Mouse (Mus musculus): Measurements from ENCODE around the gene Amhr2.
A peak's percentile ranks its signal among the peaks of the same experiment; 100 is the strongest.

The Amhr2 gene

GRCm38 (mm10) chr15:102424657-102425056 is 20.5 kb upstream of the Amhr2 start:
- no peak for DNase-seq

DNA sequence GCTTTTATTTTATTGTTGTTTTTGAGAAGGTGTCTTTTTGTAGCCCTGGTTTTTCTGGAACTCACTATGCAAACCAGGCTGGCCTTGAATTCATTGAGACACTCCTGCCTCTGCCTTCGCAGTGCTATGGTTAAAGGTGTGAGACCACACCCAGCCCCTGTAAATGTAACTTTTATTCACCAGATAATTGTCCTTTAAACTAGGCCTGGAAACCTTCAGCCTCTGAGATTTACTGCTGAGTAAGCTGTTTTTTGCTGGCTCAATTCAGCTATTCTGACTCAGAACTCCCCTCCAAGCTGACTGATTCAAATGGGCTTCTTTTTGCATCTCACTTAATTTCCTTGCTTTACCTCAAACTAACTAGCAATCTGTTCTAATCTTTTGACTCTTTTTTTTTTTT is 18.2 kb upstream of the Amhr2 start:
- DNase-seq, result no peak

DNA sequence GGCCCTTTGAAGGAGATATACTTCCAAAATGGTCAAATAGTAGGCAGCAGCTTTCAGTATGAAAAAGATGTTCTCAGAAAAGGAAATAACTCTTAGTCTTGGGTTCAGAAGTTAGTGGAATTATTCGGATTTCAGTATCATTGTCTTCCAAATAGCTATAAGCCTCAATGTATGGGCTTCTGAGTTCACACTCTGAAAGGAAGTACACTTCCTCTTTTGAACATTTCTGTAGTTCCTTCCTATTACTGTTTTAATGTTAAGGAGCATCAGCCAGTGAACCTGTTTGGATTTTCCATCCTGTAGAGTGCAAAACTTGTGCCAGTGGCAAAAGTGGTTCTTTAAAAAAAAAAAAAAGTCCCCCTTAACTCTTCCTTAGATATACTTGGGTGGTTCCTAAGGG is 13.1 kb upstream of the Amhr2 start:
- DNase-seq, result no peak

DNA sequence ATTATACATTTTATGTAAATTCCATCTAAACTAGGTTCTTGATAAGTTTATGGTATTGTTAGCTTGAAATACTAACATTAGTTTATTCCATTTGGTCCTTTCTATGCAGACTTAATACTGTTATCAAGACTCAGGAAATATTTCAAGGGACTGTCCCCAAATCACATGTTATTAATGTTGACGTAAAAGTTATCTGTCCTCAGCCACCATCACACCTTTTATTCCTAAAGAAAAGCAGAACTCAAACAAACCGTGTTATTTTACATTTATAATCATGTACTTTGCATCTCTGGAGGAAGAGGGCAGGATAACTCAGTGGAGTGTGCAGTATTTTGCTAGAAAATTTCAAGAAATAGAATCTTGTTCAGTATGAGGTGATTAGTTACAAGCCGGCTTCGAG is 12.0 kb upstream of the Amhr2 start:
- DNase-seq, result no peak

DNA sequence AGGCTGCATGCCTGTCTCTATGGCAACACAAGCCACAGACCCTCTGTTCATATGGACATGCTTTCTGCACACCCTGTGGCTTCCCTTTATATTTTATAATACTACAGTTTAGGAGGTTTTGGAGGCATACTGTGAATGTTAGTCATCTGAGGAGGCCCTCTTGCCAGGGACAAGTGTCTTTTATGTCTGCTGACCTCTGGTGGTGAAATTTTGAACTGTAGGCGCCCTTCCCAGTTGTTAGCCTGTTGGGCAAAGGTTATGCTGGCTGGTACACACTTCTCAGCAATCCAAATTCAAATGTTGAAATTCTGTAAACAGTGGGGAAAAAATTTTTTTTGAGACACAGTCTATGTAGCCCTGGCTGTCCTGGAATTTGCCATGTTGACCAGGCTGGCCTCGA is 2.7 kb upstream of the Amhr2 start:
- DNase-seq, result peak; percentile 71

- no peak for DNase-seq
These were observed 1.3 kb downstream of the Amhr2 start for GRCm38 (mm10) chr15:102446448-102446847.

DNA sequence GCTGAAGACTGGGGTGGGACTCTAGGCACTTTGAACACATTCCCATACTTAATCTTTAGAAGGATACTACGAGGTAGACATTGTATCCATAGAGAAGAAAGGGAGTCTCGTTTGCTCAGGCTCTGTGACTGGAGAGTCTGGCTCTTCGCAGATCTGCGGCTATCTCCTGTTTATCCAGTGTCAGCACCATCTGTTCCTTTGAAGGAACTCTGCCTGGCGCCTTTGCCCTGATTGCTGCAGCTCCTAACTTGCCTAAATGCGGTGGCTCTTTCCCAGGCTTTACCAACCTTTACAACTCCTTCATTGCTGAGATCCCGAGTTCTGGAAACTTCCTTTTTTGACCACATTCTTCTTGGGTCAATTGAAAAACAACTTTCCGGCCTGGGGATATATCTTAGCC is 4.2 kb downstream of the Amhr2 start:
- DNase-seq, result no peak

DNA sequence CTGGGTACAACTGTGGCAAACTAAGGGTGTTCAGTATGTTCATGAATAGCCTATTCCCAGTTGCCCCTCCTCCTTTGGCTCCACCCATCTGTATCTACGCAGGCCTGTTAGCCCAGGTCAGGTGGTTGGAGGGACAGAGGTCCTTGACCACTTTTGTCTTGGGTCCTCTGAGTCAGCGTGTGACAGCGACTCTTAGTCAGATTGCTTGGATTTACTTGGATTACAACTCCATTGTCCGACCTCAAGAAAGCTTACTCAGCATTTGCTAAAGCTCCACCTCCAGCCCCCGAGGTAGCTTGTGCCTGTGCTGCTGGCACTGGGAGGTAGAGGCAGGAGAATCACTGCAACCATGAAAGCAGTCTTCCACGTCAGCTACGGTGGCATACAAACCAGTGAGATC is 5.8 kb downstream of the Amhr2 start:
- DNase-seq, result no peak

- DNase-seq, result no peak
These were observed 6.7 kb downstream of the Amhr2 start for GRCm38 (mm10) chr15:102451666-102452430.

- no peak for DNase-seq
These were observed 10.8 kb downstream of the Amhr2 start for GRCm38 (mm10) chr15:102455993-102456392.

DNA sequence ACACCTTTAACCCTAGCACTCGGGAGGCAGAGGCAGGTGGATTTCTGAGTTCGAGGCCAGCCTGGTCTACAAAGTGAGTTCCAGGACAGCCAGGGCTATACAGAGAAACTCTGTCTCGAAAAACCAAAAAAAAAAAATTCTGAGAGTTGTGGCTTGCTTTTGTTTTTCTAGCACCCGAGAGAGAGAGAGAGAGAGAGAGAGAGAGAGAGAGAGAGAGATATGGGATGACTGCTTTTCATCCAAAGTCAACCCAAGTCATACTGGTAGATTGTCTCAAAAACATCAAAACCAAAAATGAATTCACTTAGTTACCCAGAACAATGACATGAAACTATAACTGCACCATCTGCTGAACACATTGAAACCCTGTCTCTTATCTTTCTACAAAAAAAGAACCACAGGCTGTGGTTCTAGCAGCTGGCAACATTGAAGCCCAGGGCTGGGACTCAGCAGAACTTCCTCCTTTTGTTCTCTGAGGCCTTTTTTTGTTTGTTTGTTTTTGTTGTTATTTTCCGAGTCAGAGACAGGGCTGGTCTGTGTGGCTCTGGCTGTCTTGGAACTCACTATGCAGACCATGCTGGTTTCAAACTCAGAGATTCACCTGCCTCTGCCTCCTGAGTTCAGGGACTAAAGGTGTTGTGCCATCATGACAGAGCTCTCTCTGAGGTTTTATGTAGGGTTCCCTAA is 13.0 kb downstream of the Amhr2 start:
- DNase-seq, result no peak

GRCm38 (mm10) chr15:102458904-102459317 is 13.7 kb downstream of the Amhr2 start, which contains the start of gene Prr13:
Gene Prr13 (plus strand): TSS chr15:102459028.
- DNase-seq, result peak; percentile 97

- DNase-seq, result no peak
These were observed 14.2 kb downstream of the Amhr2 start for GRCm38 (mm10) chr15:102459381-102459780.

DNA sequence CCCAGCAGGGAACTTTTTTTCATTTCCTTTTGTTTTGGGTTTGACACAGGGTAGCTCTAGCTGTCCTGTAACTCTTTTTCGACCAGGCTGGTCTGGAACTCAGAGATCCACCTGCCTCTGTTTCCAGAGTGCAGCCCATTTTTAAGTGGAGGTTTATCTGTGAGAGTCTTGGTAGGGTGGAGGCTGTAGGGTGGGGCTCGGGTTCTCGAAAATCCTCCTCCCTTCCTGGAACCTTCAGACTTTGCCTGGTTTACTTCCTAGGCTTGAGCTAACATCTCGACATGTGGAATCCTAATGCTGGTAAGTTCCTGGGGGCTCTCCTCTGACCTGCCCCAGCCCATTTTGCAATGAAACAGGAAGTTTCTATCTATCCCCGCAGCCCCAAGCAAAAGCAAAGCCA is 14.7 kb downstream of the Amhr2 start:
- DNase-seq, result no peak

GRCm38 (mm10) chr15:102460409-102460808 is 15.2 kb downstream of the Amhr2 start:
- no peak for DNase-seq

GRCm38 (mm10) chr15:102460971-102461370 is 15.8 kb downstream of the Amhr2 start:
- DNase-seq, result no peak

- no peak for DNase-seq
These were observed 16.4 kb downstream of the Amhr2 start for GRCm38 (mm10) chr15:102461430-102462075.

GRCm38 (mm10) chr15:102463666-102464065 is 18.5 kb downstream of the Amhr2 start:
- no peak for DNase-seq

- no peak for DNase-seq
These were observed 23.7 kb downstream of the Amhr2 start for GRCm38 (mm10) chr15:102468675-102469370.

- peak; percentile 98 for DNase-seq
These were observed 25.0 kb downstream of the Amhr2 start, which contains the start of gene Pcbp2 for GRCm38 (mm10) chr15:102470183-102470604. Gene Pcbp2 (plus strand): TSS chr15:102470539.

DNA sequence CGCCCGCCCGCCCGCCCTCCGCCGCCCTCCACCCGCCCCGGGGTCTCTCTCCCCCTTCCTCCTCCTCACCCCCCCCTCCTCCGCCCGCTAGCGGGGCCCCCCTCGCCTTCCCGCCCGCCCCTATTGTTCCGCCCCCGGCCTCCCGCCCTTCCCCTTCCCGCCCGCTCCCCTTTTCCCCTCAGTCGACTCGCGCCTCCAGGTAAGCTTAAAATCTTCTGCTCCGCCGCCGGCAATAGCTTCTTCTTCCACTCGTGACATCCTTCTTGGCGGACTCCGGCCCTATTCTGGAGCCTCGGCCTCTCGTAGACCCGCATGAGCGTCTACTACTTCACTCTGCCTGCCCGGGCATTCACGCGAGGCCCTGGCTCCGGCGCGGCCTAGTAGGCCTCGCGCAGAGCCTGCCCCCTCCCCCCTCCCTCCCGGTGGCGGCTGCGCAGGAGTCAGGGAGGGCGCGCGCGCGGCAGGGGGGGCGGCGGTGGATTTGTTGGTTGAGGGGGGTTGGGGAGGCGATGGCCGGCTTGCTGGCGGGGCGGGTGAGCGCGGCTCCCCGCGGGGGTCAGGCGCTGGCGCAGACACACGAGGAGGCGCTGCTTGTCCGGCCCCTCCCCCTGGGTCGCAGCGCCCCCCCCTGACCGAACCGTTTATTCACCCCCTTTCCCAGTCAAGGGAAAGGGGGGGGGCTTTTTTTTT is 25.6 kb downstream of the Amhr2 start:
- peak; percentile 88 for DNase-seq

DNA sequence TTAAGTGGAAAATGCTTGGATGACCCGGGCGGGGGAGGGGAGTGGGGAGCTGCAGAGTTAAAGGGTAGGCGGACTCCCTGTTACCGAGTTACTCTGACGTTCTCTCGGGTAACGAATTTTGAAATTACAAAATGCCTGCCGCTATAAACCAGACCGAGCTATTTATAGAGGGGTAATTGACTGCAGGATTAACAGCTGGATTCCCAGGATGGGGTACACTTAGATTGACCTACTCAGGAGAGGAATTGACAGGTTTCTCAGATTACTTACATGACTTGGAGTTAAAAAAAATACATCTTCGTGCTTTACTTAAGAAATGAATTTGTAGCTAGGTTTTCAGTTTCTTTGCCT is 26.1 kb downstream of the Amhr2 start:
- DNase-seq, result no peak

DNA sequence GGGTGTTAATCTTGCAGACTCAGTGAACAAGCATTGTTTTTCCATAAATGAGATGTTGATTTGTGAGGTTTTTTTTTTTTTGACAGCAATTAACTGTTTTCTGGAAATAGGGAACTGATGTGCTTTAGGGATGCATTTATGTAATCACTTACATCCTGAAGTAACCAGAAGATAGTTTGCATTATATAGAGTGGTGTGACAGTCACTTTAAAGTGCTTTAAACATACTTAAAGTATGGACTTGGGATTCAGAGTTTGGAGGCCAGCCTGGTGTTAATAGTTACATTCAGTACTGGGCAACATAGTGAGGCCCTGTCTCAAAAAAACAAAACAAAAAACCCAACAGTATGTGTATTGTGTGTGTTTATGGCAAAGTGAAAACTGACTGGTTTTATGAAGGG is 26.6 kb downstream of the Amhr2 start:
- DNase-seq, result no peak

All from cerebellum, adult 9-11 months (tissue).